Mouse (Mus musculus) liver, embryonic 11.5 days (tissue): Measurements from ENCODE around the gene Ccdc170. TPM values are rescaled to one million over a fixed set of nuclear protein-coding genes. Genes with fewer than 3 reads are reported as not detected.

Experiments
- ATAC-seq: fragments of 200-750 bp; cut with Nextera tagmentation; replicated peaks from 2 replicates; pipeline ENCODE4 v1.8.0; 2017; ENCODE audit warnings: moderate number of reproducible peaks, mild to moderate bottlenecking, moderate TSS enrichment, moderate library complexity; ENCODE audit not compliant: low FRiP score
- DNase-seq: peaks from one replicate; pipeline ENCODE4 v3.0.0-alpha.2; 2017; ENCODE audit warnings: low spot score
- H3K27ac ChIP-seq: fragments of 300-500 bp; sonication (generic); 2 replicates; pipeline ENCODE4 v1.5.1; 2014; ENCODE audit warnings: mild to moderate bottlenecking, low read depth, low read length, control low read depth
- H3K27me3 ChIP-seq: fragments of 300-500 bp; sonication (generic); replicated peaks from 2 replicates; pipeline ENCODE4 v1.6.1; 2014; ENCODE audit warnings: low read length, mixed read lengths; ENCODE audit not compliant: control insufficient read depth, insufficient read depth
- H3K36me3 ChIP-seq: fragments of 300-500 bp; sonication (generic); 2 replicates; pipeline ENCODE4 v1.6.1; 2014; ENCODE audit warnings: mild to moderate bottlenecking, low read length, moderate library complexity, mixed read lengths; ENCODE audit not compliant: control insufficient read depth, insufficient read depth
- H3K4me1 ChIP-seq: fragments of 300-500 bp; sonication (generic); replicated peaks from 2 replicates; pipeline ENCODE4 v1.6.1; 2014; ENCODE audit warnings: low read length, mixed read lengths; ENCODE audit not compliant: control insufficient read depth, insufficient read depth
- H3K4me2 ChIP-seq: fragments of 300-500 bp; sonication (generic); 2 replicates; pipeline ENCODE4 v1.6.1; 2014; ENCODE audit warnings: mild to moderate bottlenecking, control low read depth, moderate library complexity
- H3K4me3 ChIP-seq: fragments of 300-500 bp; sonication (generic); 2 replicates; pipeline ENCODE4 v1.5.1; 2014; ENCODE audit warnings: low read depth, low read length, control low read depth
- H3K9ac ChIP-seq: fragments of 300-500 bp; sonication (generic); 2 replicates; pipeline ENCODE4 v1.6.1; 2014; ENCODE audit warnings: low read depth, low read length, control low read depth
- H3K9me3 ChIP-seq: fragments of 300-500 bp; sonication (generic); 2 replicates; pipeline ENCODE4 v1.6.1; 2016; ENCODE audit warnings: low read length, inconsistent platforms, mixed read lengths; ENCODE audit not compliant: control insufficient read depth
- WGBS: fragments of 180-500 bp; shearing (Covaris S2); extraction: QIAGEN DNeasy Blood & Tissue Kit; methylation state at CpG from one replicate; pipeline ENCODE4 v1.1.7; 2014; 5-methylcytosine and 5-hydroxymethylcytosine counted together
- polyA plus RNA-seq: library from polyadenylated mRNA; unstranded; fragments of >200 nt; fragmentation: Nextera tagmentation; extraction: Ambion mirVana; gene quantifications from 2 replicates; pipeline ENCODE4 v1.2.1, GENCODE M21; 2014

Ccdc170 gene
- polyA plus RNA-seq, 1 experiment from 2014 or later, result not detected

- DNase-seq (no peak), ATAC-seq (no peak)
- no peaks in the 10 kb centered on the region for H3K9me3 ChIP-seq
- H3K9ac ChIP-seq, result no peak overlapping the region
- H3K27ac ChIP-seq, result no peak overlapping the region
- H3K4me3 ChIP-seq, result no peak overlapping the region
- WGBS, result 83% methylated on average over 4 of the region's 4 CpGs
- no peaks in the 10 kb centered on the region for H3K4me1 ChIP-seq
- no peaks in the 10 kb centered on the region for H3K36me3 ChIP-seq
- H3K27me3 ChIP-seq, result no peaks in the 10 kb centered on the region
- no peak overlapping the region for H3K4me2 ChIP-seq
Observed at GRCm38 (mm10) chr10:4570778-4571177, 88.5 kb downstream of the Ccdc170 start.

- no peak for ATAC-seq
- no peak overlapping the region for H3K4me2 ChIP-seq
- H3K27ac ChIP-seq, result no peak overlapping the region
- H3K9me3 ChIP-seq, result no peaks in the 10 kb centered on the region
- H3K9ac ChIP-seq, result no peak overlapping the region
- H3K27me3 ChIP-seq, result no peaks in the 10 kb centered on the region
- no peak overlapping the region for H3K4me3 ChIP-seq
- no peaks in the 10 kb centered on the region for H3K36me3 ChIP-seq
- no peaks in the 10 kb centered on the region for H3K4me1 ChIP-seq
- WGBS, result 79% methylated on average over 4 of the region's 4 CpGs
- no peak for DNase-seq
Observed at GRCm38 (mm10) chr10:4571304-4571703, 89.0 kb downstream of the Ccdc170 start.

GRCm38 (mm10) chr10:4581905-4582304 lies 99.6 kb downstream of the Ccdc170 start:
- 83% methylated on average over 5 of the region's 5 CpGs for WGBS
- Histone ChIP-seq H3K27me3 (no peaks in the 10 kb centered on the region), H3K4me3 (no peak overlapping the region), H3K9me3 (no peaks in the 10 kb centered on the region), H3K9ac (no peak overlapping the region), H3K4me1 (no peaks in the 10 kb centered on the region), H3K4me2 (no peak overlapping the region), H3K27ac (no peak overlapping the region), H3K36me3 (no peaks in the 10 kb centered on the region)
- ATAC-seq, result no peak
- no peak for DNase-seq

GRCm38 (mm10) chr10:4586691-4587090 lies 104.4 kb downstream of the Ccdc170 start:
- WGBS, result 86% methylated on average over 6 of the region's 6 CpGs
- no peaks in the 10 kb centered on the region for H3K4me1 ChIP-seq
- ATAC-seq (no peak), DNase-seq (no peak)
- no peaks in the 10 kb centered on the region for H3K27me3 ChIP-seq
- no peaks in the 10 kb centered on the region for H3K36me3 ChIP-seq
- no peak overlapping the region for H3K27ac ChIP-seq
- no peak overlapping the region for H3K4me3 ChIP-seq
- H3K9me3 ChIP-seq, result no peaks in the 10 kb centered on the region
- H3K9ac ChIP-seq, result no peak overlapping the region
- no peak overlapping the region for H3K4me2 ChIP-seq

GRCm38 (mm10) chr10:4589576-4589975 lies 107.3 kb downstream of the Ccdc170 start:
- ATAC-seq (no peak), DNase-seq (no peak)
- Histone ChIP-seq H3K4me2 (no peak overlapping the region), H3K27ac (no peak overlapping the region), H3K9me3 (no peaks in the 10 kb centered on the region), H3K4me3 (no peak overlapping the region), H3K4me1 (no peaks in the 10 kb centered on the region), H3K36me3 (no peaks in the 10 kb centered on the region), H3K9ac (no peak overlapping the region), H3K27me3 (no peaks in the 10 kb centered on the region)
- WGBS, result 85% methylated on average over 4 of the region's 4 CpGs

GRCm38 (mm10) chr10:4590956-4591355 lies 108.7 kb downstream of the Ccdc170 start:
- no peak for ATAC-seq
- no peaks in the 10 kb centered on the region for H3K4me1 ChIP-seq

GRCm38 (mm10) chr10:4593828-4594227 lies 111.5 kb downstream of the Ccdc170 start:
- no peak overlapping the region for H3K27ac ChIP-seq
- H3K4me2 ChIP-seq, result no peak overlapping the region
- no peak overlapping the region for H3K9ac ChIP-seq
- no peak overlapping the region for H3K4me3 ChIP-seq
- 48% methylated on average over 4 of the region's 4 CpGs for WGBS
- no peaks in the 10 kb centered on the region for H3K9me3 ChIP-seq
- ATAC-seq (no peak), DNase-seq (no peak)
- H3K4me1 ChIP-seq, result no peaks in the 10 kb centered on the region
- H3K27me3 ChIP-seq, result no peaks in the 10 kb centered on the region
- H3K36me3 ChIP-seq, result no peaks in the 10 kb centered on the region

More at GRCm38 (mm10) chr10:4590956-4591355, 108.7 kb downstream of the Ccdc170 start:
- 77% methylated on average over 8 of the region's 8 CpGs for WGBS
- Histone ChIP-seq H3K27me3 (no peaks in the 10 kb centered on the region), H3K9me3 (no peaks in the 10 kb centered on the region), H3K9ac (no peak overlapping the region), H3K4me3 (no peak overlapping the region), H3K27ac (no peak overlapping the region), H3K36me3 (no peaks in the 10 kb centered on the region), H3K4me2 (no peak overlapping the region)
- no peak for DNase-seq

GRCm38 (mm10) chr10:4597211-4597610 lies 114.9 kb downstream of the Ccdc170 start:
- no peaks in the 10 kb centered on the region for H3K9me3 ChIP-seq
- H3K4me1 ChIP-seq, result no peaks in the 10 kb centered on the region
- no peaks in the 10 kb centered on the region for H3K27me3 ChIP-seq
- WGBS, result 73% methylated on average over 4 of the region's 4 CpGs
- H3K9ac ChIP-seq, result no peak overlapping the region
- H3K4me3 ChIP-seq, result no peak overlapping the region
- no peak for DNase-seq
- H3K36me3 ChIP-seq, result no peaks in the 10 kb centered on the region
- no peak overlapping the region for H3K4me2 ChIP-seq
- no peak for ATAC-seq
- H3K27ac ChIP-seq, result no peak overlapping the region

GRCm38 (mm10) chr10:4598244-4598842 lies 116.0 kb downstream of the Ccdc170 start:
- DNase-seq (no peak), ATAC-seq (no peak)
- Histone ChIP-seq H3K4me2 (no peak overlapping the region), H3K27ac (no peak overlapping the region), H3K9ac (no peak overlapping the region), H3K36me3 (no peaks in the 10 kb centered on the region), H3K27me3 (no peaks in the 10 kb centered on the region), H3K4me3 (no peak overlapping the region), H3K4me1 (no peaks in the 10 kb centered on the region), H3K9me3 (no peaks in the 10 kb centered on the region)
- 67% methylated on average over 10 of the region's 10 CpGs for WGBS
